Mouse (Mus musculus): ENCODE data around the gene Ppp2ca.

The Ppp2ca gene

GRCm38 (mm10) chr11:52098398-52098946 is at the start of gene Ppp2ca:
Gene Ppp2ca (plus strand): TSS chr11:52098681.
- DNase-seq (ENCODE audit: low read depth, low spot score), result peak; percentile 98

GRCm38 (mm10) chr11:52053371-52053770 is 45.1 kb upstream of the Ppp2ca start:
- no peak for DNase-seq (ENCODE audit: low read depth, low spot score)

- no peak for DNase-seq (ENCODE audit: low read depth, low spot score)
These were observed 43.8 kb upstream of the Ppp2ca start for GRCm38 (mm10) chr11:52054728-52055127.

- DNase-seq (ENCODE audit: low read depth, low spot score), result no peak
These were observed 42.3 kb upstream of the Ppp2ca start for GRCm38 (mm10) chr11:52056198-52056597.

- no peak for DNase-seq (ENCODE audit: low read depth, low spot score)
These were observed 39.5 kb upstream of the Ppp2ca start for GRCm38 (mm10) chr11:52059001-52059400.

- no peak for DNase-seq (ENCODE audit: low read depth, low spot score)
These were observed 38.2 kb upstream of the Ppp2ca start for GRCm38 (mm10) chr11:52060315-52060714.

GRCm38 (mm10) chr11:52062406-52062805 is 36.1 kb upstream of the Ppp2ca start:
- DNase-seq (ENCODE audit: low read depth, low spot score), result no peak

GRCm38 (mm10) chr11:52064398-52064797 is 34.1 kb upstream of the Ppp2ca start:
- DNase-seq (ENCODE audit: low read depth, low spot score), result no peak

GRCm38 (mm10) chr11:52065841-52066240 is 32.6 kb upstream of the Ppp2ca start:
- DNase-seq (ENCODE audit: low read depth, low spot score), result no peak

GRCm38 (mm10) chr11:52071768-52072167 is 26.7 kb upstream of the Ppp2ca start:
- DNase-seq (ENCODE audit: low read depth, low spot score), result no peak

GRCm38 (mm10) chr11:52073528-52074170 is 24.8 kb upstream of the Ppp2ca start:
- no peak for DNase-seq (ENCODE audit: low read depth, low spot score)

- no peak for DNase-seq (ENCODE audit: low read depth, low spot score)
These were observed 23.6 kb upstream of the Ppp2ca start for GRCm38 (mm10) chr11:52074626-52075470.

GRCm38 (mm10) chr11:52075794-52076633 is 22.5 kb upstream of the Ppp2ca start:
- no peak for DNase-seq (ENCODE audit: low read depth, low spot score)

GRCm38 (mm10) chr11:52076742-52077352 is 21.6 kb upstream of the Ppp2ca start:
- DNase-seq (ENCODE audit: low read depth, low spot score), result no peak

- DNase-seq (ENCODE audit: low read depth, low spot score), result no peak
These were observed 20.5 kb upstream of the Ppp2ca start for GRCm38 (mm10) chr11:52077939-52078338.

GRCm38 (mm10) chr11:52079978-52080377 is 18.5 kb upstream of the Ppp2ca start:
- peak; percentile 62 for DNase-seq (ENCODE audit: low read depth, low spot score)

- DNase-seq (ENCODE audit: low read depth, low spot score), result no peak
These were observed 17.8 kb upstream of the Ppp2ca start for GRCm38 (mm10) chr11:52080656-52081055.

GRCm38 (mm10) chr11:52085857-52086203 is 12.7 kb upstream of the Ppp2ca start:
- no peak for DNase-seq (ENCODE audit: low read depth, low spot score)

- no peak for DNase-seq (ENCODE audit: low read depth, low spot score)
These were observed 12.1 kb upstream of the Ppp2ca start for GRCm38 (mm10) chr11:52086204-52086864.

- peak; percentile 46 for DNase-seq (ENCODE audit: low read depth, low spot score)
These were observed 9.2 kb upstream of the Ppp2ca start for GRCm38 (mm10) chr11:52089291-52089690.

- no peak for DNase-seq (ENCODE audit: low read depth, low spot score)
These were observed 7.2 kb upstream of the Ppp2ca start for GRCm38 (mm10) chr11:52091261-52091660.
